In the genomic region with DNA sequence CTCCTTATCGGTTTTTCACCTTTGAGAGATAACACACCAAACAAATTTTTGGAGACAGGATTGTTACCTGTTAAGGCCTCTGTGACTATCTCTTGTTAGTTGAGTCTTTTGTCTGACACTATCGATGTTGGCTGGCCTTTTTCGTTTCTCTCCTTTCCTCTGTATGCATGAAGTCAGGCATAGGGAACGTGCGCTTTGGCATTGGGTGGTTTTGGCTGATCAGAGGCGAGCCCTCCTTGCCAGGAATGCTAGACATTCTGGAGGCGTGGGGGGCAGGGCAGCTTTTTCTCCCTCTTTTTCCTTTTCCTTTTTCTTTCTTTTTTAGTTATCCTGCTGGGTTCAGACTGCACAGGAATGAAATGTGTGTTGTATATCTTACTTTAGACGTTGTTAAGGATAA, we compare ENCODE assay signal across 10 mouse cellular contexts. TPM values are rescaled to one million over a fixed set of nuclear protein-coding genes. Genes with fewer than 3 reads are reported as not detected.
DNase-seq lines count a peak whose midpoint lies in the region; ATAC-seq and TF ChIP-seq lines count a peak whose summit lies in the region.
"Had no signal": no experiment of that assay in that cellular context is flagged by ENCODE, and none has a peak within 500 bp of the region (broad histone marks: within the 10 kb centered on the region; RNA-seq: fewer than 3 reads in every experiment).

No protein-coding gene starts in this region.

- H3K4me2 ChIP-seq in heart, embryonic 12.5 days: peak overlapping the region; percentile 84
- H3K4me2 ChIP-seq in kidney, embryonic 16.5 days (replicated peaks; ENCODE audit: low read depth, low read length): peak overlapping the region; percentile 72

- no peak for TF ChIP-seq CTCF in layer of hippocampus, adult 2 months (conservative IDR thresholded peaks at IDR 0.05)

- no peaks in the 10 kb centered on the region for H3K36me3 ChIP-seq in heart, embryonic 12.5 days
- H3K36me3 ChIP-seq in kidney, embryonic 16.5 days (ENCODE audit: insufficient read depth, low read length): no peaks in the 10 kb centered on the region

- H3K4me1 ChIP-seq in heart, embryonic 12.5 days (replicated peaks): peaks cover 16% of the 10 kb centered on the region
- 0 out of 2 replicates have a peak, but pooled peaks cover 10% of the 10 kb centered on the region for H3K4me1 ChIP-seq in kidney, embryonic 16.5 days (ENCODE audit: insufficient read depth, low read length)

- no peaks in the 10 kb centered on the region for H3K9me3 ChIP-seq in heart, embryonic 12.5 days (replicated peaks)
- H3K9me3 ChIP-seq in kidney, embryonic 16.5 days (ENCODE audit: low read length): no peaks in the 10 kb centered on the region

- no peak overlapping the region for H3K27ac ChIP-seq in layer of hippocampus, adult 2 months
- H3K27ac ChIP-seq in heart, embryonic 12.5 days (ENCODE audit: poor library complexity, severe bottlenecking): peak overlapping the region; percentile 79
- H3K27ac ChIP-seq in kidney, embryonic 16.5 days (ENCODE audit: low read length): no peak overlapping the region
- H3K27ac ChIP-seq: macrophage had no signal

- peak overlapping the region; percentile 82 for H3K9ac ChIP-seq in heart, embryonic 12.5 days
- H3K9ac ChIP-seq in kidney, embryonic 16.5 days (replicated peaks; ENCODE audit: low read length): peak overlapping the region; percentile 71

- ATAC-seq in heart, embryonic 12.5 days (ENCODE audit: insufficient number of reproducible peaks, low FRiP score): no peak
- no peak for ATAC-seq in kidney, embryonic 16.5 days (ENCODE audit: low FRiP score, low TSS enrichment)

- DNase-seq in layer of hippocampus, adult 2 months (ENCODE audit: low spot score in 2 of 2): no peak
- DNase-seq in layer of hippocampus, postnatal 10 days (ENCODE audit: low spot score in 2 of 2): no peak
- DNase-seq in embryo, embryonic 10 days (ENCODE audit: low spot score): peak; percentile 80
- peak; percentile 63 for DNase-seq in lung, postnatal 14 days
- no peak for DNase-seq in thymus, adult 18-20 months
- DNase-seq in thymus, postnatal 14 days: no peak

- 2% methylated on average over 8 of the region's 8 CpGs for WGBS in heart, embryonic 12.5 days
- WGBS in kidney, embryonic 16.5 days: 8% methylated on average over 8 of the region's 8 CpGs

- no peaks in the 10 kb centered on the region for H3K27me3 ChIP-seq in heart, embryonic 12.5 days (replicated peaks)
- no peaks in the 10 kb centered on the region for H3K27me3 ChIP-seq in kidney, embryonic 16.5 days (ENCODE audit: insufficient read depth, low read length)
- H3K27me3 ChIP-seq: Patski had no signal

- peak overlapping the region; percentile 76 for H3K4me3 ChIP-seq in layer of hippocampus, adult 2 months
- H3K4me3 ChIP-seq in heart, embryonic 12.5 days: peak overlapping the region; percentile 66
- H3K4me3 ChIP-seq in kidney, embryonic 16.5 days (ENCODE audit: low read length): peak overlapping the region; percentile 67

RNA-seq across cellular contexts. Expression of a gene that starts 16.3 kb away (rescaled TPM):
- total RNA-seq in layer of hippocampus, adult 2 months (2021): 10 to 100 TPM; 14.0 to 16.9 TPM
- 10 to 100 TPM; 19.2 to 21.1 TPM for total RNA-seq in layer of hippocampus, postnatal 10 days (2021)
- 81.7 and 82.9 TPM in 2 replicates for polyA plus RNA-seq in heart, embryonic 12.5 days (2016; fragmentation: Nextera tagmentation; extraction: Ambion mirVana)
- polyA plus RNA-seq in kidney, embryonic 16.5 days (2015; fragmentation: Nextera tagmentation; extraction: Ambion mirVana): 46.2 and 48.8 TPM in 2 replicates

Comparison
In these comparisons a context has a peak if more than half of its experiments do, and no peak if none do; other contexts are left out.
1. DNase-seq: peak in embryo, embryonic 10 days (single experiment) and lung, postnatal 14 days (single experiment); none in layer of hippocampus, adult 2 months (0 of 2), layer of hippocampus, postnatal 10 days (0 of 2), thymus, adult 18-20 months (0 of 2) and thymus, postnatal 14 days (single experiment).
2. Peak in every context shown above with its lines, with median percentiles within 50 percentile points of each other: H3K4me3 ChIP-seq.